Mouse (Mus musculus): ENCODE data around the gene Bpifb3. TPM values are rescaled to one million over a fixed set of nuclear protein-coding genes. Genes with fewer than 3 reads are reported as not detected.

Gene Bpifb3
- polyA plus RNA-seq, 1 experiment = not detected

GRCm38 (mm10) chr2:153931125-153931524 is 13.1 kb downstream of the Bpifb3 start:
- no peaks in the 10 kb centered on the region for H3K9me3 ChIP-seq (ENCODE audit: control insufficient read depth, low read length)
- TF ChIP-seq GATA1 (IDR thresholded peaks at IDR 0.05; ENCODE audit: low read length) (no peak), TAL1 (IDR thresholded peaks at IDR 0.05; ENCODE audit: low read length) (no peak)
- H3K4me1 ChIP-seq (ENCODE audit: control insufficient read depth) = no peaks in the 10 kb centered on the region
- H3K27me3 ChIP-seq (ENCODE audit: control insufficient read depth) = no peaks in the 10 kb centered on the region
- no peaks in the 10 kb centered on the region for H3K36me3 ChIP-seq (ENCODE audit: control insufficient read depth)
- no peak overlapping the region for H3K4me3 ChIP-seq (replicated peaks)

GRCm38 (mm10) chr2:153933311-153933710 is 15.3 kb downstream of the Bpifb3 start:
- Histone ChIP-seq H3K27me3 (ENCODE audit: control insufficient read depth) (no peaks in the 10 kb centered on the region), H3K4me3 (replicated peaks) (no peak overlapping the region), H3K4me1 (ENCODE audit: control insufficient read depth) (no peaks in the 10 kb centered on the region), H3K36me3 (ENCODE audit: control insufficient read depth) (no peaks in the 10 kb centered on the region), H3K9me3 (ENCODE audit: control insufficient read depth, low read length) (no peaks in the 10 kb centered on the region)
- TF ChIP-seq GATA1 (IDR thresholded peaks at IDR 0.05; ENCODE audit: low read length) = no peak

- no peak for TF ChIP-seq TAL1 (IDR thresholded peaks at IDR 0.05; ENCODE audit: low read length)
- TF ChIP-seq GATA1 (IDR thresholded peaks at IDR 0.05; ENCODE audit: low read length) = no peak
- H3K36me3 ChIP-seq (ENCODE audit: control insufficient read depth) = no peaks in the 10 kb centered on the region
- no peaks in the 10 kb centered on the region for H3K27me3 ChIP-seq (ENCODE audit: control insufficient read depth)
- H3K4me1 ChIP-seq (ENCODE audit: control insufficient read depth) = no peaks in the 10 kb centered on the region
- H3K4me3 ChIP-seq (replicated peaks) = no peak overlapping the region
- H3K9me3 ChIP-seq (ENCODE audit: control insufficient read depth, low read length) = no peaks in the 10 kb centered on the region
These were observed 17.3 kb downstream of the Bpifb3 start for GRCm38 (mm10) chr2:153935348-153935747.

- no peak for TF ChIP-seq GATA1 (IDR thresholded peaks at IDR 0.05; ENCODE audit: low read length)
- TF ChIP-seq TAL1 (IDR thresholded peaks at IDR 0.05; ENCODE audit: low read length) = no peak
- Histone ChIP-seq H3K27me3 (ENCODE audit: control insufficient read depth) (no peaks in the 10 kb centered on the region), H3K9me3 (ENCODE audit: control insufficient read depth, low read length) (no peaks in the 10 kb centered on the region), H3K36me3 (ENCODE audit: control insufficient read depth) (no peaks in the 10 kb centered on the region), H3K4me1 (ENCODE audit: control insufficient read depth) (no peaks in the 10 kb centered on the region), H3K4me3 (replicated peaks) (no peak within 1 kb of the TSS)
These were observed 19.8 kb downstream of the Bpifb3 start, which contains the start of gene Bpifb4 for GRCm38 (mm10) chr2:153937843-153938242. Gene Bpifb4 (plus strand): TSS chr2:153938212.

- H3K4me1 ChIP-seq (ENCODE audit: control insufficient read depth) = no peaks in the 10 kb centered on the region
- TF ChIP-seq TAL1 (IDR thresholded peaks at IDR 0.05; ENCODE audit: low read length) (no peak), GATA1 (IDR thresholded peaks at IDR 0.05; ENCODE audit: low read length) (no peak)
- no peaks in the 10 kb centered on the region for H3K9me3 ChIP-seq (ENCODE audit: control insufficient read depth, low read length)
- no peaks in the 10 kb centered on the region for H3K27me3 ChIP-seq (ENCODE audit: control insufficient read depth)
- H3K36me3 ChIP-seq (ENCODE audit: control insufficient read depth) = no peaks in the 10 kb centered on the region
- H3K4me3 ChIP-seq (replicated peaks) = no peak overlapping the region
These were observed 25.5 kb downstream of the Bpifb3 start for GRCm38 (mm10) chr2:153943537-153943936.

- Histone ChIP-seq H3K36me3 (ENCODE audit: control insufficient read depth) (no peaks in the 10 kb centered on the region), H3K27me3 (ENCODE audit: control insufficient read depth) (no peaks in the 10 kb centered on the region), H3K4me1 (ENCODE audit: control insufficient read depth) (no peaks in the 10 kb centered on the region), H3K9me3 (ENCODE audit: control insufficient read depth, low read length) (no peaks in the 10 kb centered on the region), H3K4me3 (replicated peaks) (no peak overlapping the region)
- TF ChIP-seq GATA1 (IDR thresholded peaks at IDR 0.05; ENCODE audit: low read length) = no peak
These were observed 26.5 kb downstream of the Bpifb3 start for GRCm38 (mm10) chr2:153944567-153944966.

- H3K9me3 ChIP-seq (ENCODE audit: control insufficient read depth, low read length) = no peaks in the 10 kb centered on the region
- no peak overlapping the region for H3K4me3 ChIP-seq (replicated peaks)
- H3K4me1 ChIP-seq (ENCODE audit: control insufficient read depth) = peaks cover 2% of the 10 kb centered on the region
- no peaks in the 10 kb centered on the region for H3K36me3 ChIP-seq (ENCODE audit: control insufficient read depth)
- H3K27me3 ChIP-seq (ENCODE audit: control insufficient read depth) = no peaks in the 10 kb centered on the region
- TF ChIP-seq GATA1 (IDR thresholded peaks at IDR 0.05; ENCODE audit: low read length) = no peak
- TF ChIP-seq TAL1 (IDR thresholded peaks at IDR 0.05; ENCODE audit: low read length) = no peak
These were observed 34.9 kb downstream of the Bpifb3 start for GRCm38 (mm10) chr2:153952897-153953296.

GRCm38 (mm10) chr2:153953836-153954235 is 35.8 kb downstream of the Bpifb3 start:
- no peak overlapping the region for H3K4me3 ChIP-seq (replicated peaks)
- no peak for TF ChIP-seq TAL1 (IDR thresholded peaks at IDR 0.05; ENCODE audit: low read length)
- no peaks in the 10 kb centered on the region for H3K27me3 ChIP-seq (ENCODE audit: control insufficient read depth)
- no peaks in the 10 kb centered on the region for H3K36me3 ChIP-seq (ENCODE audit: control insufficient read depth)
- H3K4me1 ChIP-seq (ENCODE audit: control insufficient read depth) = peaks cover 2% of the 10 kb centered on the region
- H3K9me3 ChIP-seq (ENCODE audit: control insufficient read depth, low read length) = no peaks in the 10 kb centered on the region

- no peaks in the 10 kb centered on the region for H3K9me3 ChIP-seq (ENCODE audit: control insufficient read depth, low read length)
- H3K27me3 ChIP-seq (ENCODE audit: control insufficient read depth) = no peaks in the 10 kb centered on the region
- TF ChIP-seq GATA1 (IDR thresholded peaks at IDR 0.05; ENCODE audit: low read length) = no peak
- no peak for TF ChIP-seq TAL1 (IDR thresholded peaks at IDR 0.05; ENCODE audit: low read length)
- no peaks in the 10 kb centered on the region for H3K4me1 ChIP-seq (ENCODE audit: control insufficient read depth)
- H3K4me3 ChIP-seq (replicated peaks) = no peak overlapping the region
- no peaks in the 10 kb centered on the region for H3K36me3 ChIP-seq (ENCODE audit: control insufficient read depth)
These were observed 44.8 kb downstream of the Bpifb3 start for GRCm38 (mm10) chr2:153962821-153963331.

GRCm38 (mm10) chr2:153963334-153963733 is 45.3 kb downstream of the Bpifb3 start:
- Histone ChIP-seq H3K9me3 (ENCODE audit: control insufficient read depth, low read length) (no peaks in the 10 kb centered on the region), H3K4me1 (ENCODE audit: control insufficient read depth) (no peaks in the 10 kb centered on the region), H3K27me3 (ENCODE audit: control insufficient read depth) (no peaks in the 10 kb centered on the region), H3K36me3 (ENCODE audit: control insufficient read depth) (no peaks in the 10 kb centered on the region), H3K4me3 (replicated peaks) (no peak overlapping the region)
- TF ChIP-seq GATA1 (IDR thresholded peaks at IDR 0.05; ENCODE audit: low read length) (no peak), TAL1 (IDR thresholded peaks at IDR 0.05; ENCODE audit: low read length) (no peak)
